Mouse (Mus musculus) kidney, adult 2 months (tissue): ENCODE measurements at regions not wholly inside any gene's neighbourhood (a gene's known extent, or its start where the extent isn't known, plus 50 kb on each side); places are given as distances from the start of the nearest gene placed in this dataset.
A peak's percentile ranks its signal among the peaks of the same experiment; 100 is the strongest.

Source experiments
- DNase-seq: peaks from one replicate; pipeline ENCODE4 v3.0.0; 2021
- H3K27ac ChIP-seq: fragments of 200-500 bp; 2 replicates; pipeline ENCODE4 v1.5.1; 2012; ENCODE audit warnings: low read depth, low read length, control low read depth, inconsistent platforms; ENCODE audit not compliant: insufficient read depth
- H3K27me3 ChIP-seq: fragments of 200-500 bp; replicated peaks from 2 replicates; pipeline ENCODE4 v1.6.1; 2012; ENCODE audit warnings: mild to moderate bottlenecking, moderate library complexity, low read length, inconsistent platforms; ENCODE audit not compliant: control insufficient read depth, insufficient read depth
- H3K36me3 ChIP-seq: fragments of 200-500 bp; 2 replicates; pipeline ENCODE4 v1.6.1; 2012; ENCODE audit warnings: mild to moderate bottlenecking, moderate library complexity, low read length, inconsistent platforms; ENCODE audit not compliant: control insufficient read depth, insufficient read depth
- H3K4me1 ChIP-seq: fragments of 200-500 bp; 2 replicates; pipeline ENCODE4 v1.6.1; 2011; ENCODE audit warnings: low read length; ENCODE audit not compliant: control insufficient read depth, insufficient read depth
- H3K4me3 ChIP-seq: fragments of 200-500 bp; 2 replicates; pipeline ENCODE4 v1.5.1; 2011; ENCODE audit warnings: mild to moderate bottlenecking, low read depth, low read length, control low read depth; ENCODE audit not compliant: insufficient read depth
- CTCF ChIP-seq: fragments of 200-500 bp; conservative IDR thresholded peaks from 2 replicates; pipeline ENCODE4 v1.5.1; 2011; ENCODE audit warnings: low read depth, mild to moderate bottlenecking, control low read depth, low read length, moderate library complexity, mixed read lengths; ENCODE audit not compliant: insufficient read depth, insufficient read length
- POLR2A ChIP-seq: fragments of 200-500 bp; IDR thresholded peaks from one replicate; pipeline ENCODE4 v1.6.1; 2011; ENCODE audit warnings: low read depth, low read length, control low read depth
- WGBS: fragments of 180-500 bp; shearing (Covaris S2); methylation state at CpG from one replicate; pipeline ENCODE4 v1.1.7; 2018; 5-methylcytosine and 5-hydroxymethylcytosine counted together

- Histone ChIP-seq H3K4me1 (no peaks in the 10 kb centered on the region), H3K4me3 (no peak overlapping the region), H3K27ac (no peak overlapping the region), H3K36me3 (no peaks in the 10 kb centered on the region), H3K27me3 (no peaks in the 10 kb centered on the region; the same call in 1 of the 2 replicates)
- 81% methylated on average over 2 of the region's 2 CpGs for WGBS
- no peak for TF ChIP-seq POLR2A
- no peak for TF ChIP-seq CTCF
- no peak for DNase-seq
These were observed 315.4 kb downstream of the Wdr72 start for GRCm38 (mm10) chr9:74425594-74425993.

- H3K36me3 ChIP-seq = no peaks in the 10 kb centered on the region
- WGBS = 78% methylated on average over 5 of the region's 5 CpGs
- no peak overlapping the region for H3K27ac ChIP-seq
- no peaks in the 10 kb centered on the region; the same call in 1 of the 2 replicates for H3K27me3 ChIP-seq
- TF ChIP-seq POLR2A = no peak
- TF ChIP-seq CTCF = no peak
- no peak overlapping the region for H3K4me3 ChIP-seq
- no peaks in the 10 kb centered on the region for H3K4me1 ChIP-seq
- DNase-seq = no peak
These were observed 339.8 kb downstream of the Wdr72 start for GRCm38 (mm10) chr9:74449981-74450380.

- Histone ChIP-seq H3K27ac (no peak overlapping the region), H3K27me3 (no peaks in the 10 kb centered on the region), H3K4me1 (no peaks in the 10 kb centered on the region), H3K36me3 (no peaks in the 10 kb centered on the region), H3K4me3 (no peak overlapping the region)
- no peak for TF ChIP-seq CTCF
- no peak for TF ChIP-seq POLR2A
- WGBS = 50% methylated on average over 2 of the region's 2 CpGs
- no peak for DNase-seq
These were observed 350.9 kb downstream of the Wdr72 start for GRCm38 (mm10) chr9:74461084-74461483.

GRCm38 (mm10) chr9:74476830-74477229 lies 366.7 kb downstream of the Wdr72 start:
- Histone ChIP-seq H3K27ac (no peak overlapping the region), H3K36me3 (no peaks in the 10 kb centered on the region), H3K4me3 (no peak overlapping the region), H3K27me3 (no peaks in the 10 kb centered on the region), H3K4me1 (no peaks in the 10 kb centered on the region)
- TF ChIP-seq POLR2A (no peak), CTCF (no peak)
- DNase-seq = no peak
- WGBS = 18% methylated on average over 2 of the region's 2 CpGs

GRCm38 (mm10) chr9:74479273-74479672 lies 369.1 kb downstream of the Wdr72 start:
- TF ChIP-seq POLR2A (no peak), CTCF (no peak)
- no peaks in the 10 kb centered on the region for H3K4me1 ChIP-seq
- DNase-seq = no peak
- 55% methylated on average over 8 of the region's 8 CpGs for WGBS
- H3K27ac ChIP-seq = no peak overlapping the region
- no peak overlapping the region for H3K4me3 ChIP-seq
- no peaks in the 10 kb centered on the region for H3K36me3 ChIP-seq
- no peaks in the 10 kb centered on the region for H3K27me3 ChIP-seq

DNA sequence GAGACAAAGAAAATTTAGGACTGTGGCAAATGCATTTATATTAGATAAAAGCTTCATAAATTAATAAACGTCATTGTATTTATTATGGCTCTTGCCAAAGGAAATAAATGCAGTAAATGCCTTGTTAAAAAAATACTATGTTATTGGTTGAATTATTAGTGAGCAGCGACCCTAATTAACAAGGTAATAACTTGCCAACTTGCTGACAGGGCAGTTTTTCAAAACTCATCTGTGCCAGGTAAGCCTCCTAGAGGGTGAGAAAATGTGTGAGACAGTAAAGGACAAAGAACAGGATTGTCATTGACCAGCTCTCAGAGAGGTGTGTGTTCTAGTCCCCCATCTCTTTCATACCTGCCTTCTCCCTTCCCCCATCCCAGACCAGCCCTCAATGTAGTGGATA lies 347.8 kb upstream of the Onecut1 start:
- Histone ChIP-seq H3K4me1 (no peaks in the 10 kb centered on the region), H3K27ac (no peak overlapping the region), H3K36me3 (no peaks in the 10 kb centered on the region), H3K27me3 (no peaks in the 10 kb centered on the region; the same call in 1 of the 2 replicates), H3K4me3 (no peak overlapping the region)
- TF ChIP-seq CTCF = no peak
- TF ChIP-seq POLR2A = no peak
- 66% methylated on average over 2 of the region's 2 CpGs for WGBS
- DNase-seq = no peak

GRCm38 (mm10) chr9:74528550-74528949 lies 333.2 kb upstream of the Onecut1 start:
- no peaks in the 10 kb centered on the region; the same call in 1 of the 2 replicates for H3K27me3 ChIP-seq
- H3K4me3 ChIP-seq = no peak overlapping the region
- no peak for DNase-seq
- H3K36me3 ChIP-seq = no peaks in the 10 kb centered on the region
- no peaks in the 10 kb centered on the region for H3K4me1 ChIP-seq
- H3K27ac ChIP-seq = no peak overlapping the region
- TF ChIP-seq CTCF (no peak), POLR2A (no peak)
- 89% methylated on average over 3 of the region's 3 CpGs for WGBS

- Histone ChIP-seq H3K36me3 (no peaks in the 10 kb centered on the region), H3K4me1 (no peaks in the 10 kb centered on the region), H3K27me3 (no peaks in the 10 kb centered on the region; the same call in 1 of the 2 replicates), H3K27ac (no peak overlapping the region), H3K4me3 (no peak overlapping the region)
- DNase-seq = peak; percentile 41
- 12% methylated on average over 10 of the region's 10 CpGs for WGBS
- peak; percentile 93 for TF ChIP-seq CTCF
- TF ChIP-seq POLR2A = no peak
These were observed 331.4 kb upstream of the Onecut1 start for GRCm38 (mm10) chr9:74530317-74530716.
